Mouse (Mus musculus): ENCODE data around the gene Olfr1309. TPM values are rescaled to one million over a fixed set of nuclear protein-coding genes. Genes with fewer than 3 reads are reported as not detected.
A peak's percentile ranks its signal among the peaks of the same experiment; 100 is the strongest.
"Not testable (repeated sequence)": the region's sequence is repeated elsewhere in the genome, so short reads cannot be mapped to it uniquely, and the experiment has no call there.

Gene Olfr1309
- polyA plus RNA-seq (2012; fragmentation: generic; extraction: Trizol): not detected

DNA sequence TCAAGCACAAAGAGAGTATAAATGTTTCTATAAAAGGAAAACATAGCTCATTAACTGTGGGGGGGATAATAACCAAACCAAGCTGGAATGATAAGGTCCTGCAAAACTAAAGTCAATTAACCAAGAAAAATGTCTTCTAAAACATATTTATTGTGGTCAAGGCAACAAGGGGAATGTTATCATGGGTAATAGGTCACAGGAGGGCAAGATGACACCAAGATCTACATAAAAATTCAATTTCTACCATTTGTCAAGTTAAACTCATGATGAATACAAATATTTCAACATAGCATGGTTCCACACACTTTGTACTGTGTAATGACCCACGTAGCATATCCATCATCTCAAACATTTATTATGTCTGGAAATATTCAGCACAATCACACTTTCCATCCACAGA is at the start of gene Olfr1309:
Gene Olfr1309, minus strand, starts transcription at position 101 of the 400 bp plus-strand sequence.
- H3K36me3 ChIP-seq (ENCODE audit: control insufficient read depth, insufficient read depth): no peaks in the 10 kb centered on the region
- H3K27me3 ChIP-seq (ENCODE audit: control insufficient read depth, insufficient read depth, insufficient read length): no peaks in the 10 kb centered on the region
- H3K4me2 ChIP-seq (ENCODE audit: low read depth): no peak within 1 kb of the TSS
- no peak within 1 kb of the TSS for H3K4me3 ChIP-seq
- H3K79me2 ChIP-seq (ENCODE audit: control insufficient read depth, insufficient read depth): no peaks in the 10 kb centered on the region
- TF ChIP-seq POLR2A (IDR thresholded peaks at IDR 0.05; ENCODE audit: insufficient read length, low read depth) (no peak), MYOG (IDR thresholded peaks at IDR 0.05; ENCODE audit: control insufficient read depth in 1 of 3, insufficient read depth in 1 of 3, insufficient read length in 2 of 3, low read depth in 2 of 3) (no peak), TCF12 (IDR thresholded peaks at IDR 0.05; ENCODE audit: insufficient read depth, poor library complexity, severe bottlenecking) (no peak), USF1 (IDR thresholded peaks at IDR 0.05; ENCODE audit: low read depth) (no peak), MAX (IDR thresholded peaks at IDR 0.05; ENCODE audit: low read depth) (no peak)
- no peak within 1 kb of the TSS for H3ac ChIP-seq (ENCODE audit: control insufficient read depth, insufficient read length)

DNA sequence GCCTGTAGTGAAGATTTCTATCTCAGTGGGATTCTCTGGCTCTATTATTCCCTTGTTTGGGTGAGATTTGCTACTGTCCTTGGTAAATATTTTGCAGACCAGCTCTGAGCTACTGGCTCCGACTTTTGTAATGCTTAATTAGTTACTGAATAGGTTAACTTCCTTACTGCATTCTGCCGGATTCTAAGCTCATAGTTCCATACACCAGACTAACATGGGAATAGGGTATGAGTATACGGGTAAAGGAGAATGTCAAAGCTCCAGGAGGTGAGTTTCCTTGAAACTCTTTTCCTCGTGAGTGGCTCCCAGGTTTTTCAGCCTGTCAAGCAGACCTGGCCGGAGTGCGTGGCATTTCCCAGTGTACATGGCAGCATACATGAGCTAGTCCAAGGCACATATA is 36.9 kb upstream of the Olfr1309 start:
- not testable (repeated sequence) for H3K27me3 ChIP-seq (ENCODE audit: control insufficient read depth, insufficient read depth, insufficient read length); H3K4me3 ChIP-seq; H3K79me2 ChIP-seq (ENCODE audit: control insufficient read depth, insufficient read depth); H3K4me2 ChIP-seq (ENCODE audit: low read depth); H3K36me3 ChIP-seq (ENCODE audit: control insufficient read depth, insufficient read depth); H3ac ChIP-seq (ENCODE audit: control insufficient read depth, insufficient read length)

DNA sequence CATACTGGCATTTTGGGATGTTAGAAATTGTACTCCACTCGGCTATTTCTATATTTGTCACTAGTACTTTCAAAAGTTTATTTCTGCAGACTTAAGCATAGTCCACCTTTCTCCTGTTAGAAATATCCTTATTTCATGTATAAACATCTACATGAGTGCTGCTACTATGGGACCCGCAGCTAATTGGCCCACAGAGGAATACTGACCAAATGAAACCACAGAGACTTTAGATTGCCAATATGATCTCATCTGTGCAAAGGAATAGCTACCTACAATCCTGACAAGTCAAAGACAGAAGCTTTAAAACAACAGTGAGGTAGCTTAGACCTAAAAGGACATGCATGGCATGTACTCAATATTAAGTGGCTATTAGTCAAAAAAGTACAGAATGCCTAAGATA is 34.2 kb upstream of the Olfr1309 start, which contains the start of gene Olfr1311:
Gene Olfr1311, minus strand, starts transcription at position 101 of the 400 bp plus-strand sequence.
- Histone ChIP-seq H3K4me3 (no peak within 1 kb of the TSS), H3K79me2 (ENCODE audit: control insufficient read depth, insufficient read depth) (no peaks in the 10 kb centered on the region), H3K4me2 (ENCODE audit: low read depth) (no peak within 1 kb of the TSS), H3K27me3 (ENCODE audit: control insufficient read depth, insufficient read depth, insufficient read length) (no peaks in the 10 kb centered on the region), H3K36me3 (ENCODE audit: control insufficient read depth, insufficient read depth) (no peaks in the 10 kb centered on the region), H3ac (ENCODE audit: control insufficient read depth, insufficient read length) (no peak within 1 kb of the TSS)
- no peak for TF ChIP-seq TCF3 (IDR thresholded peaks at IDR 0.05; ENCODE audit: insufficient read length, low read depth)

DNA sequence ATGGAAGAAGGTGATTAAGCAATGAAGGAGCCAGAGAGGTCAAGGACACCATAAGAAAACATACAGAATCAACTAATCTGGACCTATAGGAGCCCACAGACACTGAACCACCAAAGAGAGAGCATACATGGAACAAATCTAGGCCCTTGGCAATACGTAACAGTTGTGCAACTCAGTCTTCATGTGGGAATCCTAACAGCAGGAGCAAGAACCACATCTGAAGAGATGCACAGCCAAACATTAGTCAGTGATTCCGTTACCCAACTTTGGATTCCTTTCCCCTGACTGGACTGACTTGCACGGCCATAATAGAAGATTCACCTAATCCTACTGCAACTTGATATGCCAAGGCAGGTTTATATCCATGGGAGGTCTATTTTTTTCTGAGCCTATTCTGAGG is 24.8 kb upstream of the Olfr1309 start:
- no peak for TF ChIP-seq MYOD1 (IDR thresholded peaks at IDR 0.05; ENCODE audit: control insufficient read depth in 1 of 3, insufficient read length in 2 of 3, low read depth in 2 of 3)
- no peak for TF ChIP-seq POLR2A (IDR thresholded peaks at IDR 0.05; ENCODE audit: insufficient read length, low read depth)
- no peak for TF ChIP-seq TCF12 (IDR thresholded peaks at IDR 0.05; ENCODE audit: insufficient read depth, poor library complexity, severe bottlenecking)
- TF ChIP-seq MYOG (IDR thresholded peaks at IDR 0.05; ENCODE audit: control insufficient read depth in 1 of 3, insufficient read depth in 1 of 3, insufficient read length in 2 of 3, low read depth in 2 of 3): no peak
- TF ChIP-seq CEBPB (IDR thresholded peaks at IDR 0.05; ENCODE audit: insufficient read depth, poor library complexity, severe bottlenecking): 0 out of 2 replicates have a peak, but pooled peaks have one; percentile 40
- no peak for TF ChIP-seq POLR2AphosphoS2 (IDR thresholded peaks at IDR 0.05; ENCODE audit: insufficient read length, low read depth)
- no peak for TF ChIP-seq MAX (IDR thresholded peaks at IDR 0.05; ENCODE audit: low read depth)
- no peak for TF ChIP-seq USF1 (IDR thresholded peaks at IDR 0.05; ENCODE audit: low read depth)
- TF ChIP-seq TCF3 (IDR thresholded peaks at IDR 0.05; ENCODE audit: insufficient read length, low read depth): no peak
- Histone ChIP-seq H3K36me3 (ENCODE audit: control insufficient read depth, insufficient read depth) (no peaks in the 10 kb centered on the region), H3ac (ENCODE audit: control insufficient read depth, insufficient read length) (no peak overlapping the region), H3K4me2 (ENCODE audit: low read depth) (no peak overlapping the region), H3K79me2 (ENCODE audit: control insufficient read depth, insufficient read depth) (no peaks in the 10 kb centered on the region), H3K4me3 (no peak overlapping the region), H3K27me3 (ENCODE audit: control insufficient read depth, insufficient read depth, insufficient read length) (no peaks in the 10 kb centered on the region)

DNA sequence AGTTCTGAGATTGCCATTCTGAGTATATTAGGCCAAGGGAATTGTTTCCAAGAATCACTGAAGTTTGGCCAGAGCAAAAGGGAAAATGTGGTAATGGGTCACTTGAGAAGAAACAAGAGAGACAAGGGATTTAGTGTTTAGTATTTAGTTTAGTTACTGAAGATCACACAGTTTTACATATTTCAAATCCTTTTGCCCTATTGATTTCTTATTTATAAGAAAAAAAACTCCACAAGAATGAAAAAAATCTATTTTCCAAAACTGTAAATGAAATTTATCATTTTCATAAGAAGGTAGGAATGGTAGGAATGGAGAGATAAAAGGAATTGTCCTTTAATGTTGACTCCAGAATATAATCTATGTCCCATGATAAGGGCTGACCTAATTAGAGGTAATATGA is 22.5 kb upstream of the Olfr1309 start, which contains the start of gene Olfr1310:
Gene Olfr1310, minus strand, starts transcription at position 101 of the 400 bp plus-strand sequence.
- Histone ChIP-seq H3K27me3 (ENCODE audit: control insufficient read depth, insufficient read depth, insufficient read length) (no peaks in the 10 kb centered on the region), H3K79me2 (ENCODE audit: control insufficient read depth, insufficient read depth) (no peaks in the 10 kb centered on the region), H3K36me3 (ENCODE audit: control insufficient read depth, insufficient read depth) (no peaks in the 10 kb centered on the region), H3K4me3 (no peak within 1 kb of the TSS), H3ac (ENCODE audit: control insufficient read depth, insufficient read length) (no peak within 1 kb of the TSS), H3K4me2 (ENCODE audit: low read depth) (no peak within 1 kb of the TSS)
- no peak for TF ChIP-seq TCF12 (IDR thresholded peaks at IDR 0.05; ENCODE audit: insufficient read depth, poor library complexity, severe bottlenecking)

DNA sequence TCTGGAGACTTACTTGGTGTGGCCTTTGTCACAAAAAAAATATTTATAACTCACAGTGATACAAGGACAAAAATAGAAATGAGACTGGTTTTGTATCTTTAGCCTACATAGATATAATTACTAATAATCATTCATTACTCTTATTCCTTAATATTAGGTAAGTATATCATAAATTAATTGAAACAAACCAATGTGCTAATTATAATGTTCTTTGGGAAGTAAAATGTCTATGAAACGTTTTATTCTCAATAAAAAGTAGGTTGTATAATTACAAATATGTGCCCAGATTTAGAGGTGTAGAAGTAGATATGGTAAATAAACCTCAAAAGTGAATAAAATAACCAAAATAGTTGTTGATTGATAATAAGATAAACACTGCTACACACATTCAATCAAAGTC is 25.2 kb downstream of the Olfr1309 start, which contains the start of gene Olfr1308:
Gene Olfr1308, minus strand, starts transcription at position 101 of the 400 bp plus-strand sequence.
- Histone ChIP-seq H3K79me2 (ENCODE audit: control insufficient read depth, insufficient read depth) (no peaks in the 10 kb centered on the region), H3K4me3 (no peak within 1 kb of the TSS), H3ac (ENCODE audit: control insufficient read depth, insufficient read length) (no peak within 1 kb of the TSS), H3K27me3 (ENCODE audit: control insufficient read depth, insufficient read depth, insufficient read length) (no peaks in the 10 kb centered on the region), H3K4me2 (ENCODE audit: low read depth) (no peak within 1 kb of the TSS), H3K36me3 (ENCODE audit: control insufficient read depth, insufficient read depth) (no peaks in the 10 kb centered on the region)
- TF ChIP-seq TCF12 (IDR thresholded peaks at IDR 0.05; ENCODE audit: insufficient read depth, poor library complexity, severe bottlenecking): no peak
- TF ChIP-seq POLR2A (IDR thresholded peaks at IDR 0.05; ENCODE audit: insufficient read length, low read depth): no peak
- no peak for TF ChIP-seq REST (IDR thresholded peaks at IDR 0.05; ENCODE audit: insufficient read depth, insufficient read length)
- TF ChIP-seq USF1 (IDR thresholded peaks at IDR 0.05; ENCODE audit: low read depth): no peak
- no peak for TF ChIP-seq TCF3 (IDR thresholded peaks at IDR 0.05; ENCODE audit: insufficient read length, low read depth)
- TF ChIP-seq MYOG (IDR thresholded peaks at IDR 0.05; ENCODE audit: control insufficient read depth in 1 of 3, insufficient read depth in 1 of 3, insufficient read length in 2 of 3, low read depth in 2 of 3): no peak
- TF ChIP-seq POLR2AphosphoS2 (IDR thresholded peaks at IDR 0.05; ENCODE audit: insufficient read length, low read depth): no peak
- TF ChIP-seq CEBPB (IDR thresholded peaks at IDR 0.05; ENCODE audit: insufficient read depth, poor library complexity, severe bottlenecking): no peak
